Mouse (Mus musculus): ENCODE measurements at regions not wholly inside any gene's neighbourhood (a gene's known extent, or its start where the extent isn't known, plus 50 kb on each side); places are given as distances from the start of the nearest gene placed in this dataset.

- no peak for DNase-seq
- intact Hi-C loops (cut with DNase I) = loop anchor here (10.0 kb wide), 1 partner anchor 102 kb away; no protein-coding TSS in a partner anchor
Measured at GRCm38 (mm10) chr5:9047150-9047790, 50.1 kb upstream of the Crot start.

Measured in heart, postnatal 36 days (tissue).